Mouse (Mus musculus) C2C12 (cell line): ENCODE results near the gene Nme7. TPM values are rescaled to one million over a fixed set of nuclear protein-coding genes. Genes with fewer than 3 reads are reported as not detected.

Source experiments
- H3K27me3 ChIP-seq: one replicate; pipeline ENCODE4 v1.6.1; 2011; ENCODE audit not compliant: control insufficient read depth, insufficient read depth, insufficient read length
- H3K36me3 ChIP-seq: one replicate; pipeline ENCODE4 v1.6.1; 2011; ENCODE audit not compliant: control insufficient read depth, insufficient read depth
- H3K4me3 ChIP-seq: one replicate; pipeline ENCODE4 v1.5.1; 2011; ENCODE audit warnings: mild to moderate bottlenecking, control low read depth; ENCODE audit not compliant: poor library complexity, insufficient read depth, severe bottlenecking
- H3K79me2 ChIP-seq: one replicate; pipeline ENCODE4 v1.6.1; 2011; ENCODE audit not compliant: control insufficient read depth, insufficient read depth
- H3K79me3 ChIP-seq: one replicate; pipeline ENCODE4 v1.6.1; 2011; ENCODE audit warnings: low read depth, control low read depth
- H3ac ChIP-seq: one replicate; pipeline ENCODE3; 2011; ENCODE audit warnings: low read depth; ENCODE audit not compliant: control insufficient read depth, insufficient read length
- CEBPB ChIP-seq: IDR thresholded peaks from one replicate; pipeline ENCODE4 v1.6.1; 2011; ENCODE audit warnings: low read depth, mild to moderate bottlenecking, control low read depth, moderate library complexity
- CTCF ChIP-seq: IDR thresholded peaks from one replicate; pipeline ENCODE4 v1.5.1; 2011; ENCODE audit not compliant: control insufficient read depth, insufficient read depth, insufficient read length
- FOSL1 ChIP-seq: IDR thresholded peaks from one replicate; pipeline ENCODE4 v1.8.0; 2011; ENCODE audit warnings: mild to moderate bottlenecking, low read length; ENCODE audit not compliant: poor library complexity, insufficient read depth, severe bottlenecking
- MAX ChIP-seq: IDR thresholded peaks from one replicate; pipeline ENCODE4 v1.6.1; 2011; ENCODE audit warnings: mild to moderate bottlenecking, control low read depth
- MYOD1 ChIP-seq: IDR thresholded peaks from one replicate; pipeline ENCODE4 v1.6.1; 2011; ENCODE audit warnings: low read depth; ENCODE audit not compliant: control insufficient read depth, insufficient read length
- MYOG ChIP-seq: IDR thresholded peaks from one replicate; pipeline ENCODE4 v1.6.1; 2011; ENCODE audit not compliant: control insufficient read depth, insufficient read length; ENCODE audit errors: extremely low read depth
- USF1 ChIP-seq: IDR thresholded peaks from one replicate; pipeline ENCODE4 v1.6.1; 2011; ENCODE audit warnings: low read depth, mild to moderate bottlenecking, control low read depth, moderate library complexity
- polyA plus RNA-seq: library from polyadenylated mRNA; unstranded; fragments of >200 nt; fragmentation: generic; extraction: Trizol; gene quantifications from one replicate; pipeline ENCODE4 v1.2.1, GENCODE M21; 2012; ENCODE audit warnings: missing spikeins

Nme7 gene
- polyA plus RNA-seq, 1 experiment, result 19.0 TPM

GRCm38 (mm10) chr1:164408655-164409054 lies 104.7 kb downstream of the Nme7 start:
- Histone ChIP-seq H3ac (no peak overlapping the region), H3K4me3 (no peak overlapping the region), H3K36me3 (peaks cover 6% of the 10 kb centered on the region), H3K79me2 (no peaks in the 10 kb centered on the region), H3K27me3 (no peaks in the 10 kb centered on the region), H3K79me3 (no peaks in the 10 kb centered on the region)
- no peak for TF ChIP-seq MYOG
- no peak for TF ChIP-seq CEBPB
- TF ChIP-seq FOSL1, result no peak
- no peak for TF ChIP-seq MYOD1

DNA sequence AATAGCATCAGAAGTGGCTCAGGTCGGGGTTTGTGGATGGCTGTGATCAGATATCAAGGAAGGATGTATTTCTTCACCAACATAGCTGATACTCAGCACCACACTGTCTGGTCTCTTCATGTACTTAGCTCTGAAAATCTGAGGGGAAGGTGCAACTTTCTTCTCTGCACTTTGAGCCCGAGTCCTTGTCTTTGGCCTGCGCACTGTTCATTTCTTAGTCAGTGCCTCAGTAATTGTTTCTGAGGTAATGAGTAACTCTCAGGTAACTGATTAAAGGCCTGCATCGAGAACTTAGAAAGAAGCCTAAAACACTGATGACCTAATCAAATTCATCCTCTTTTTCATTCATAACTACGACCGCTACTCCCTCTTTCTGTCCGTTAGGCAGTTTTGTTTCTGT lies 107.4 kb downstream of the Nme7 start:
- no peaks in the 10 kb centered on the region for H3K27me3 ChIP-seq
- no peaks in the 10 kb centered on the region for H3K79me3 ChIP-seq
- H3ac ChIP-seq, result no peak overlapping the region
- no peaks in the 10 kb centered on the region for H3K79me2 ChIP-seq
- TF ChIP-seq USF1 (no peak), MAX (no peak), MYOG (no peak), MYOD1 (no peak), FOSL1 (no peak), CEBPB (no peak), CTCF (no peak)
- H3K36me3 ChIP-seq, result peaks cover 6% of the 10 kb centered on the region
- no peak overlapping the region for H3K4me3 ChIP-seq

DNA sequence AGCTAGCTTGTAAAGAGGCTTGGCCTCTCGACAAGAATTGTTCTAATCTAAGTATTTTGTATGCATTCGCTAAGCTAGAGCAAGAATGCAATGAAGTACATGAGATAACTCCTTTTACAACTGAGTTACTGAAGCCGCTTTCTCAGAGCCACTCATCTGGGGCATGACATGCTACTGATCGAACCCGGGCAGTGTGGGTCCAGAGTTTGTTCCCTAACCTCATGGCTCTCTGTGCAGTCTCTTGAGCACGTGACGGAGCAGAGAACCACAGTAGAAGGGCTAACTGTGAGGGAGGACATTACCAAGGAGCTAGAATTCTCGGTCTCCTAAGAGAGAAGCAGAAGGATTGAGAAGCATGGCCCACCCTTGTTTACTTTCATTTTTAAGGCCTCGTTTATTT lies 109.0 kb downstream of the Nme7 start:
- no peak overlapping the region for H3K4me3 ChIP-seq
- no peak for TF ChIP-seq MYOG
- TF ChIP-seq CEBPB, result no peak
- no peaks in the 10 kb centered on the region for H3K79me3 ChIP-seq
- no peaks in the 10 kb centered on the region for H3K79me2 ChIP-seq
- H3K27me3 ChIP-seq, result no peaks in the 10 kb centered on the region
- peaks cover 6% of the 10 kb centered on the region for H3K36me3 ChIP-seq
- H3ac ChIP-seq, result no peak overlapping the region

DNA sequence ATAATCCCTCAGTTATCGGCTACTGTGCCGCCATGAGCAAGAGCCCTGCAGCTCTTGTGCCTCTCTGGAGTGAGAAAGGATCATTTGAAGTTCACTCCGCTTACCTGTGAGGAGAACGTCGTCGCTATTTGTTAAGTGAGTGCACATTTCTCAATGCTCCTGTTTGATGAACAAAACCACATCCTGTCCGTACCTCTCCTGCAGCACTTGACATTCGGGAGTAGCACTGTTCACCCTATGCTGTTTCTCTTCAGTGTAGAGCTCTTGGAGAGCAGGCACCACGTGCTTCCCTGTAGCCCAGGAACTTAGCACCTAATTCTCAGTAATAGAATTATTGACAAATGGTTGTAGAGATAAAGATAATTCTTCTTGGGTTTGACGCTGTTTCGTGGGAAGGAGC lies 109.7 kb downstream of the Nme7 start:
- no peak overlapping the region for H3ac ChIP-seq
- peaks cover 6% of the 10 kb centered on the region for H3K36me3 ChIP-seq
- no peaks in the 10 kb centered on the region for H3K79me2 ChIP-seq
- no peak overlapping the region for H3K4me3 ChIP-seq
- no peaks in the 10 kb centered on the region for H3K79me3 ChIP-seq
- no peak for TF ChIP-seq CTCF
- no peak for TF ChIP-seq USF1
- TF ChIP-seq FOSL1, result no peak
- TF ChIP-seq MYOG, result no peak
- no peak for TF ChIP-seq CEBPB
- no peak for TF ChIP-seq MAX
- no peak for TF ChIP-seq MYOD1
- no peaks in the 10 kb centered on the region for H3K27me3 ChIP-seq

DNA sequence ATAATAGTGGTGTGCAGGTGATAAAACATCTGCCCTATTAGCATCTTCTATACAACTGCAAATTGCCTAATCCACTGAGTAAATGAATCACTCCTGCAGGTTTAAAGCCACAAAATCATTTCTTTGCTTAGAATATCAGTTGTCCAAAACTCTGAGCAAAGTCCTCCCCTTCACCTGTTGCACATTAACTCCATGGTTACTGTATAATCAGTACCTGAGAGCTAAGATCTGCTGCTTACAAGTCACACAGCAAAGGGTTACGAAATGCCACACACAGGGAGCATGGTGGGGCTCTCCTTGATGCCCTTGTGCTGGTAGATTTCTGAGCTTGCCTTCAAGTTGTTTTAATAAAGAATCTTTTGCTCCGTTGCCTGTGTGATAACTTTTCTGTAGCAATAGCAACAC lies 111.4 kb downstream of the Nme7 start:
- H3K79me2 ChIP-seq, result no peaks in the 10 kb centered on the region
- H3K27me3 ChIP-seq, result no peaks in the 10 kb centered on the region
- no peak overlapping the region for H3ac ChIP-seq
- TF ChIP-seq CEBPB (no peak), CTCF (no peak), USF1 (no peak), MAX (no peak), MYOG (no peak), MYOD1 (no peak), FOSL1 (no peak)
- no peaks in the 10 kb centered on the region for H3K79me3 ChIP-seq
- H3K36me3 ChIP-seq, result peaks cover 6% of the 10 kb centered on the region
- H3K4me3 ChIP-seq, result no peak overlapping the region

DNA sequence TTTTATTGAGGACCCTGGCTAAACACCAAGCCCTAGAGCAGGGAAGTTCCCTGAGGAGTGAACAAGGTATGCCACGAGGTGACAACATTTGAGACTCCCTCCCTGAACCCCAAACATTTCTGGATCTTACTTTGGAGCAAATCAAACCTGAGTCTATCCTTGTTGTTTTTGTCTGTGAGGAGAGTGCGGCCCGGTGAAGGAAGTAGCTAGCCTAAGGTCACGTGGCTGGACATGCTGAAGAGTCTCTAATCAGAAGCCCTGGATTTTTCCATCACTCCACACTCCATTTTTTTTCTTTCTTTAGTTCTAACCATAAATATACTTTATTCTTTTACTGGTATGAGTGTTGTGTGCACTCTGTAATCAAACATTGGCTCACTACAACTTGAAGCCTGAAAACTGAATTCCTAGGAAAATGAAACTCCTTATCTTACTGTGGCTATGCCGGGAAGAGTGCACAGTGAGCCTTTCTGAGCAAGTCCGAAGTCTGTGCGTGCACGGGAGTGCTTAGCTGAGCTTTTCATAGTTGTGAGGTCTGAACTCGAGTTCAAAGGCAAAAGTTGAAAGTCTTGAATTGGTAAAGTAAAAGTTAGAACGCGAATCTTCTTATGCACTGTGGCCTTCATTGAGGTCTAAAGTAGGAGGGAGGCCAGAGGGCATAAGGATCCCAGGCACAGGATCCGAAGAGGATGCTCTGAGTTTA lies 112.9 kb downstream of the Nme7 start:
- no peak overlapping the region for H3K4me3 ChIP-seq
- no peak for TF ChIP-seq FOSL1
- H3ac ChIP-seq, result no peak overlapping the region
- no peaks in the 10 kb centered on the region for H3K79me3 ChIP-seq
- H3K36me3 ChIP-seq, result peaks cover 6% of the 10 kb centered on the region
- H3K27me3 ChIP-seq, result no peaks in the 10 kb centered on the region
- H3K79me2 ChIP-seq, result no peaks in the 10 kb centered on the region
